Mouse (Mus musculus) megakaryocyte, embryonic 14.5 days (primary cell): ENCODE measurements around the gene Poc1a.

Experiments
- FLI1 ChIP-seq: IDR thresholded peaks from 2 replicates; pipeline ENCODE4 v1.6.1; 2012; ENCODE audit warnings: low read length, inconsistent platforms, mixed read lengths
- GATA1 ChIP-seq: IDR thresholded peaks from 3 replicates; pipeline ENCODE4 v1.6.1; 2012; ENCODE audit warnings: mixed read lengths, low read length, inconsistent platforms, borderline replicate concordance

- TF ChIP-seq GATA1 (no peak), FLI1 (no peak)
These were observed 90.9 kb downstream of the Poc1a start for GRCm38 (mm10) chr9:106371776-106372175.
